In genomic region chr7:83739680-83740310, GRCm38 (mm10) we compare ENCODE assay signal across 13 mouse cellular contexts. TPM values are rescaled to one million over a fixed set of nuclear protein-coding genes. Genes with fewer than 3 reads are reported as not detected.
DNase-seq lines count a peak whose midpoint lies in the region; ATAC-seq and TF ChIP-seq lines count a peak whose summit lies in the region.
"Had no signal": no experiment of that assay in that cellular context is flagged by ENCODE, and none has a peak within 500 bp of the region (broad histone marks: within the 10 kb centered on the region; RNA-seq: fewer than 3 reads in every experiment).

No protein-coding gene starts in this region.

- no peaks in the 10 kb centered on the region for H3K36me3 ChIP-seq in heart, embryonic 14.5 days (ENCODE audit: control insufficient read depth, insufficient read depth, low read length)
- no peaks in the 10 kb centered on the region for H3K36me3 ChIP-seq in stomach, postnatal 0 days (ENCODE audit: control insufficient read depth, insufficient read depth, low read length)

- H3K27ac ChIP-seq in heart, embryonic 14.5 days (replicated peaks in 1 of 2; ENCODE audit: control insufficient read depth in 1 of 2, insufficient read depth in 1 of 2, low read depth in 2 of 2, low read length in 2 of 2): peak overlapping the region; percentile 6 to 57; a peak in 3 of 4 replicates
- 0 out of 2 replicates have a peak overlapping the region, but pooled peaks have one; percentile 3 for H3K27ac ChIP-seq in embryonic fibroblast, embryonic 13.5 days (ENCODE audit: insufficient read depth, low read length)
- H3K27ac ChIP-seq in stomach, postnatal 0 days (replicated peaks): 0 out of 2 replicates have a peak overlapping the region, but pooled peaks have one; percentile 45

- no peak for TF ChIP-seq EP300 in stomach, postnatal 0 days (optimal IDR thresholded peaks at IDR 0.05)

- no peak for TF ChIP-seq CTCF in embryonic fibroblast, embryonic 13.5 days (IDR thresholded peaks at IDR 0.05; ENCODE audit: borderline replicate concordance, insufficient read depth, low read length)
- no peak for TF ChIP-seq CTCF in stomach, postnatal 0 days (IDR thresholded peaks at IDR 0.05; ENCODE audit: low read depth)

- H3K9me3 ChIP-seq in heart, embryonic 14.5 days (ENCODE audit: control insufficient read depth, low read length): no peaks in the 10 kb centered on the region
- H3K9me3 ChIP-seq in stomach, postnatal 0 days (ENCODE audit: control insufficient read depth, low read length): no peaks in the 10 kb centered on the region

- ATAC-seq in heart, embryonic 14.5 days (ENCODE audit: insufficient number of reproducible peaks, insufficient read depth, low FRiP score, low read depth): 0 out of 2 replicates have a peak, but pooled peaks have one; percentile 27
- no peak for ATAC-seq in stomach, postnatal 0 days (ENCODE audit: low FRiP score, low TSS enrichment)
- ATAC-seq: activated CD4-positive, CD25-positive, alpha-beta regulatory T cell, adult 4 months; forebrain, embryonic 16.5 days had no signal

- 0 out of 2 replicates have a peak overlapping the region, but pooled peaks have one; percentile 30 for H3K9ac ChIP-seq in heart, embryonic 14.5 days (ENCODE audit: low read length)
- H3K9ac ChIP-seq in stomach, postnatal 0 days (ENCODE audit: low read length): no peak overlapping the region

- 37% methylated on average over 7 of the region's 7 CpGs for WGBS in heart, embryonic 14.5 days
- WGBS in stomach, postnatal 0 days: 58% methylated on average over 7 of the region's 7 CpGs

- H3K4me3 ChIP-seq in heart, embryonic 14.5 days (ENCODE audit: control insufficient read depth in 1 of 2, insufficient read depth in 1 of 2, low read depth in 1 of 2, low read length in 2 of 2): no peak overlapping the region
- no peak overlapping the region for H3K4me3 ChIP-seq in embryonic fibroblast, embryonic 13.5 days (ENCODE audit: insufficient read depth, low read length)
- no peak overlapping the region for H3K4me3 ChIP-seq in stomach, postnatal 0 days (ENCODE audit: low read depth, low read length)

- no peak for DNase-seq in heart, postnatal 36 days
- DNase-seq in lung, postnatal 10 days: peak; percentile 35
- DNase-seq in lung, postnatal 25 days (ENCODE audit: low spot score): no peak
- DNase-seq in stomach, postnatal 0 days (ENCODE audit: low spot score): no peak
- DNase-seq in layer of hippocampus, adult 9-10 months (ENCODE audit: low spot score): no peak
- DNase-seq: spleen, adult 18-20 months; thymus, postnatal 4 days had no signal

- intact Hi-C loops in heart, postnatal 36 days (cut with DNase I): no loop called here

- no peaks in the 10 kb centered on the region for H3K27me3 ChIP-seq in heart, embryonic 14.5 days (ENCODE audit: control insufficient read depth, insufficient read depth, low read length)
- H3K27me3 ChIP-seq in stomach, postnatal 0 days (ENCODE audit: control insufficient read depth, insufficient read depth, low read length): no peaks in the 10 kb centered on the region

- H3K4me1 ChIP-seq in heart, embryonic 14.5 days (ENCODE audit: control insufficient read depth in 2 of 2, insufficient read depth in 2 of 2, low read length in 2 of 2): peaks cover 10 to 14% of the 10 kb centered on the region in 2 experiments; a peak in 3 of 4 replicates
- H3K4me1 ChIP-seq in embryonic fibroblast, embryonic 13.5 days (ENCODE audit: control insufficient read depth, insufficient read depth, low read length): peaks cover 5% of the 10 kb centered on the region
- H3K4me1 ChIP-seq in stomach, postnatal 0 days (replicated peaks; ENCODE audit: control insufficient read depth, insufficient read depth): peaks cover 2% of the 10 kb centered on the region; the same call in 1 of the 2 replicates

- TF ChIP-seq POLR2A in embryonic fibroblast, embryonic 13.5 days (IDR thresholded peaks at IDR 0.05; ENCODE audit: low read depth, low read length): no peak

- H3K4me2 ChIP-seq in heart, embryonic 14.5 days (ENCODE audit: low read length): no peak overlapping the region
- no peak overlapping the region for H3K4me2 ChIP-seq in stomach, postnatal 0 days (replicated peaks; ENCODE audit: low read depth)

RNA-seq across cellular contexts. Expression of gene Il16, which starts 5.7 kb away (rescaled TPM):
- polyA plus RNA-seq in heart, embryonic 14.5 days (2014; fragmentation: Nextera tagmentation; extraction: Ambion mirVana): 3.2 and 4.4 TPM in 2 replicates
- total RNA-seq in heart, postnatal 36 days (2021): 1 to 10 TPM; 8.4 to 10.0 TPM
- 0.47 TPM in 1 of 2 replicates, not detected in the other for polyA plus RNA-seq in embryonic fibroblast, embryonic 13.5 days (2011; ENCODE audit: insufficient read length, low read depth, missing spikeins)
- 2.6 and 2.8 TPM in 2 replicates for polyA plus RNA-seq in stomach, postnatal 0 days (2015; fragmentation: Nextera tagmentation; extraction: Ambion mirVana)

RNA-seq across cellular contexts. Expression of gene Cfap161, which starts 54.9 kb away (rescaled TPM):
- 3.3 TPM in 2 replicates for polyA plus RNA-seq in heart, embryonic 14.5 days (2014; fragmentation: Nextera tagmentation; extraction: Ambion mirVana)
- not detected for total RNA-seq in heart, postnatal 36 days (2021)
- not detected in 2 replicates for polyA plus RNA-seq in embryonic fibroblast, embryonic 13.5 days (2011; ENCODE audit: insufficient read length, low read depth, missing spikeins)
- 0.05 and 0.13 TPM in 2 replicates for polyA plus RNA-seq in stomach, postnatal 0 days (2015; fragmentation: Nextera tagmentation; extraction: Ambion mirVana)
- total RNA-seq: megakaryocyte-erythroid progenitor cell, adult 5-6 weeks; neutrophil, adult 5-6 weeks had no signal
- polyA plus RNA-seq: activated CD4-positive, CD25-positive, alpha-beta regulatory T cell, adult 4 months had no signal
